Mouse (Mus musculus): Measurements from ENCODE around the gene Btbd2. TPM values are rescaled to one million over a fixed set of nuclear protein-coding genes. Genes with fewer than 3 reads are reported as not detected.

Gene Btbd2
- polyA plus RNA-seq, 1 experiment from 2014 or later, result 33.2 TPM

- no peaks in the 10 kb centered on the region for H3K9me3 ChIP-seq (ENCODE audit: control insufficient read depth, low read length)
- H3K4me1 ChIP-seq (replicated peaks; ENCODE audit: control insufficient read depth, insufficient read depth, low read length), result peaks cover 17% of the 10 kb centered on the region
- no peak overlapping the region for H3K4me2 ChIP-seq (ENCODE audit: low read depth, low read length)
- H3K27me3 ChIP-seq (ENCODE audit: control insufficient read depth, insufficient read depth, low read depth, low read length), result no peaks in the 10 kb centered on the region
- no peaks in the 10 kb centered on the region; the same call in 1 of the 2 replicates for H3K36me3 ChIP-seq (ENCODE audit: control insufficient read depth, insufficient read depth, low read length)
- no peak overlapping the region for H3K27ac ChIP-seq (ENCODE audit: low read length)
- no peak for ATAC-seq (ENCODE audit: low read depth)
- WGBS, result 75% methylated on average over 9 of the region's 9 CpGs
- H3K4me3 ChIP-seq (ENCODE audit: low read length), result no peak overlapping the region
- no peak overlapping the region for H3K9ac ChIP-seq (ENCODE audit: low read length)
These were observed 27.9 kb downstream of the Btbd2 start for GRCm38 (mm10) chr10:80628925-80629324.

DNA sequence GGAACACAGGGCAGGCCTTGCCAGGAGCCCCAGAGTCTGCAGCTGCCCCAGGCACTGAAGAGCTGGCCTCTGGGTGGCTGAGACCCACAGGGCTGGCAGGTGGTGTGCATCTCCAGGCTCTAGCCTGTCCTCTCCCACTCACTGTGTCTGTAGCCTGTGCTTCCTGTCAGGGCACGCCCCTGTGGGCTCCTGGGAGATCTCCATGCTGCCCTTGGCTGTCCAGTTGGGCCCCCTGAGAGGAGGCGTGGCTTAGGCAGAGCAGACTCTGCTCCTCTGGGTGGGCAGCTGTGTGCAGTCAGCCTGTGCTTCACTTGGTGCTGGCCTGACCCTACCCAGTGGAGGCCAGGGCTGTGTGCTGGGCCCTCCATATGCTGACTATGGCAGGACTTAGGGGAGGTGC is 29.2 kb downstream of the Btbd2 start:
- WGBS, result 57% methylated on average over 1 of the region's 2 CpGs
- no peaks in the 10 kb centered on the region for H3K27me3 ChIP-seq (ENCODE audit: control insufficient read depth, insufficient read depth, low read depth, low read length)
- ATAC-seq (ENCODE audit: low read depth), result no peak
- H3K4me2 ChIP-seq (ENCODE audit: low read depth, low read length), result no peak overlapping the region
- no peak overlapping the region for H3K27ac ChIP-seq (ENCODE audit: low read length)
- no peaks in the 10 kb centered on the region; the same call in 1 of the 2 replicates for H3K36me3 ChIP-seq (ENCODE audit: control insufficient read depth, insufficient read depth, low read length)
- H3K4me3 ChIP-seq (ENCODE audit: low read length), result no peak overlapping the region
- peaks cover 25% of the 10 kb centered on the region for H3K4me1 ChIP-seq (replicated peaks; ENCODE audit: control insufficient read depth, insufficient read depth, low read length)
- H3K9me3 ChIP-seq (ENCODE audit: control insufficient read depth, low read length), result no peaks in the 10 kb centered on the region
- H3K9ac ChIP-seq (ENCODE audit: low read length), result peak overlapping the region; percentile 32; the same call in 1 of the 2 replicates

GRCm38 (mm10) chr10:80625764-80626163 is 31.1 kb downstream of the Btbd2 start:
- Histone ChIP-seq H3K9me3 (ENCODE audit: control insufficient read depth, low read length) (no peaks in the 10 kb centered on the region), H3K27me3 (ENCODE audit: control insufficient read depth, insufficient read depth, low read depth, low read length) (no peaks in the 10 kb centered on the region), H3K4me1 (replicated peaks; ENCODE audit: control insufficient read depth, insufficient read depth, low read length) (peaks cover 30% of the 10 kb centered on the region), H3K4me2 (ENCODE audit: low read depth, low read length) (no peak overlapping the region), H3K4me3 (ENCODE audit: low read length) (no peak overlapping the region), H3K9ac (ENCODE audit: low read length) (no peak overlapping the region), H3K27ac (ENCODE audit: low read length) (no peak overlapping the region), H3K36me3 (ENCODE audit: control insufficient read depth, insufficient read depth, low read length) (no peaks in the 10 kb centered on the region; the same call in 1 of the 2 replicates)
- ATAC-seq (ENCODE audit: low read depth), result no peak
- WGBS, result 89% methylated on average over 4 of the region's 4 CpGs

DNA sequence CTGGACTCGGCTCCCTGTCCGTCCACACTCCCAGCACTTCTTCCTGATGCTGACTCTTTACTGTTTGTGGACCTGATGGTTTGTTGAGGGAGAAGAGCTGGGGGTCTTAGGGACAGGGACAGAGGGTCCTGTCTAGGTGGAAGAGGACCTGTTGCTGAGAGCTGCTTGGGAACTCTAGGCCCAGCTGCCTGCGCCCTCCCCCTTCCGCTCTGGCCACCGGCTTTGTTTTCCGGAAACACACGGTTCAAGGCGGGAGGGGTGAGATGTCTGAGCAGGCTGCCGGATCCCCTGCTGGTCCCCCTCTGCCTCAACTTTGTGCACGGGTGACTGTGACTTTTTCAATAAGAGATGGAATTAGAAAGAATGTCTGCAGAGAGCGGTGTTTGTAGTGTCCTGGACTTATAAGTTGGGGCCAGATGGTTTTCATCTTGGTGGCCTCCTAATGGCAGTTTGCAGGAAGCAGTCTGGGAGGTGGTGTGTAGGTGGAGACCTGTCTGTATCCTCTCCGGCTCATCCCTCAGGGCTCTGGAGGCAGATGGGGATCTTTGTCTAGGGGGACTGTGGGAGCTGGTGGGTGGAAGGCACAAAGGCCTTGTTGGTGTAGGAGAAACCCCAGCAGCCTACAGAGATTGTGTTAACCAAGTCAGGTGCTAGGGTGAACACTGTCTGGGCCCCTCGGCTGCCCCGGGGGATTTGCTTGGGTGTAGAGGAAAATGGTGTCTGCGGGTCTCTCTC is 33.2 kb downstream of the Btbd2 start:
- Histone ChIP-seq H3K27ac (ENCODE audit: low read length) (peak overlapping the region; percentile 90), H3K4me2 (ENCODE audit: low read depth, low read length) (peak overlapping the region; percentile 97), H3K36me3 (ENCODE audit: control insufficient read depth, insufficient read depth, low read length) (no peaks in the 10 kb centered on the region; the same call in 1 of the 2 replicates), H3K9ac (ENCODE audit: low read length) (peak overlapping the region; percentile 94), H3K9me3 (ENCODE audit: control insufficient read depth, low read length) (no peaks in the 10 kb centered on the region), H3K4me3 (ENCODE audit: low read length) (peak overlapping the region; percentile 88), H3K27me3 (ENCODE audit: control insufficient read depth, insufficient read depth, low read depth, low read length) (no peaks in the 10 kb centered on the region), H3K4me1 (replicated peaks; ENCODE audit: control insufficient read depth, insufficient read depth, low read length) (peaks cover 30% of the 10 kb centered on the region)
- ATAC-seq (ENCODE audit: low read depth), result no peak
- 7% methylated on average over 15 of the region's 15 CpGs for WGBS

GRCm38 (mm10) chr10:80622661-80623456 is 34.0 kb downstream of the Btbd2 start, which contains the start of gene Csnk1g2:
Gene Csnk1g2, plus strand, starts transcription at chr10:80622838.
- H3K4me1 ChIP-seq (replicated peaks; ENCODE audit: control insufficient read depth, insufficient read depth, low read length), result peaks cover 30% of the 10 kb centered on the region
- no peaks in the 10 kb centered on the region for H3K9me3 ChIP-seq (ENCODE audit: control insufficient read depth, low read length)
- under 1% methylated on average over 47 of the region's 85 CpGs for WGBS
- H3K27me3 ChIP-seq (ENCODE audit: control insufficient read depth, insufficient read depth, low read depth, low read length), result no peaks in the 10 kb centered on the region
- H3K4me3 ChIP-seq (ENCODE audit: low read length), result peak within 1 kb of the TSS; percentile 88
- H3K9ac ChIP-seq (ENCODE audit: low read length), result peak within 1 kb of the TSS; percentile 94
- no peaks in the 10 kb centered on the region; the same call in 1 of the 2 replicates for H3K36me3 ChIP-seq (ENCODE audit: control insufficient read depth, insufficient read depth, low read length)
- H3K27ac ChIP-seq (ENCODE audit: low read length), result peak within 1 kb of the TSS; percentile 97
- peak; percentile 7 for ATAC-seq (ENCODE audit: low read depth)
- peak within 1 kb of the TSS; percentile 97 for H3K4me2 ChIP-seq (ENCODE audit: low read depth, low read length)

DNA sequence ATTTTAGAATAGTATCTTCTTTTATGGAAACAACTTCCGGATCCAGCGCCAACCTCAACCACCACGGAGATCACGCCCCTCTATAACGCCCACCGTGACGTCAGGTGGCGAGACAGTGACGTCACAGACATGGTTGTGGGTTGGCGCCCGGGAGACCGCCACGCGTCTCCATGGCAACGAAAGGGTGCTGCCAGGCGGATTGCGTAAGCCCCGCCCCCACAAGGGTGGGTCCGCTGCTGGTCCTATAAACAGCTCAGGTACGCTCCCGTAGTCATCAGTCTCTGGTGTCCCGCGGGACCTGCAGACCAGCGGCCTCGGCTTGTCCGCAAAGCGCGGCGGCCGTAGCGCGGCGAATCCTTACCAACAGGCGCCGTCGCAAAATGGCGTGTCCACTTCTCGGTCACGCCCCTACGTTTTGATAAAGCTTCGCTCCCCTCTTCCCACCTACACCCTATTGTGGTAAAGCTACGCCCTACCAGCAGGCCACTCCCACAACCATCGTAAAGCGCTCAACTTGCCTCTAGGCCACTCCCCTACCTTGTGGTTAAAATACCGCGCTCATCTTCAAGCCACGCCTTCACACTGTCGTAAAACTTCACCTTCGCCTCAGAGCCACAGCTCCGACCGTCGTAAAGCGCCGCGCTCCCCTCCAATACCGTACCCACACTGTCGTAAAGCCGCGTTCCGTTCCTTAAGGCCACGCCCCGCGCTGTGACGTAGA is 34.8 kb downstream of the Btbd2 start:
- Histone ChIP-seq H3K4me2 (ENCODE audit: low read depth, low read length) (peak overlapping the region; percentile 85), H3K27ac (ENCODE audit: low read length) (peak overlapping the region; percentile 97), H3K9ac (ENCODE audit: low read length) (peak overlapping the region; percentile 65), H3K27me3 (ENCODE audit: control insufficient read depth, insufficient read depth, low read depth, low read length) (no peaks in the 10 kb centered on the region), H3K9me3 (ENCODE audit: control insufficient read depth, low read length) (no peaks in the 10 kb centered on the region), H3K36me3 (ENCODE audit: control insufficient read depth, insufficient read depth, low read length) (no peaks in the 10 kb centered on the region; the same call in 1 of the 2 replicates), H3K4me3 (ENCODE audit: low read length) (peak overlapping the region; percentile 88), H3K4me1 (replicated peaks; ENCODE audit: control insufficient read depth, insufficient read depth, low read length) (peaks cover 24% of the 10 kb centered on the region)
- under 1% methylated on average over 64 of the region's 64 CpGs for WGBS
- peak; percentile 97 for ATAC-seq (ENCODE audit: low read depth)

- ATAC-seq (ENCODE audit: low read depth), result no peak
- Histone ChIP-seq H3K27me3 (ENCODE audit: control insufficient read depth, insufficient read depth, low read depth, low read length) (no peaks in the 10 kb centered on the region), H3K4me3 (ENCODE audit: low read length) (peak overlapping the region; percentile 71), H3K36me3 (ENCODE audit: control insufficient read depth, insufficient read depth, low read length) (no peaks in the 10 kb centered on the region; the same call in 1 of the 2 replicates), H3K9me3 (ENCODE audit: control insufficient read depth, low read length) (no peaks in the 10 kb centered on the region), H3K4me2 (ENCODE audit: low read depth, low read length) (peak overlapping the region; percentile 85), H3K27ac (ENCODE audit: low read length) (peak overlapping the region; percentile 97), H3K4me1 (replicated peaks; ENCODE audit: control insufficient read depth, insufficient read depth, low read length) (peaks cover 24% of the 10 kb centered on the region), H3K9ac (ENCODE audit: low read length) (peak overlapping the region; percentile 65)
- WGBS, result 1% methylated on average over 9 of the region's 9 CpGs
These were observed 35.3 kb downstream of the Btbd2 start for GRCm38 (mm10) chr10:80621690-80621939.

DNA sequence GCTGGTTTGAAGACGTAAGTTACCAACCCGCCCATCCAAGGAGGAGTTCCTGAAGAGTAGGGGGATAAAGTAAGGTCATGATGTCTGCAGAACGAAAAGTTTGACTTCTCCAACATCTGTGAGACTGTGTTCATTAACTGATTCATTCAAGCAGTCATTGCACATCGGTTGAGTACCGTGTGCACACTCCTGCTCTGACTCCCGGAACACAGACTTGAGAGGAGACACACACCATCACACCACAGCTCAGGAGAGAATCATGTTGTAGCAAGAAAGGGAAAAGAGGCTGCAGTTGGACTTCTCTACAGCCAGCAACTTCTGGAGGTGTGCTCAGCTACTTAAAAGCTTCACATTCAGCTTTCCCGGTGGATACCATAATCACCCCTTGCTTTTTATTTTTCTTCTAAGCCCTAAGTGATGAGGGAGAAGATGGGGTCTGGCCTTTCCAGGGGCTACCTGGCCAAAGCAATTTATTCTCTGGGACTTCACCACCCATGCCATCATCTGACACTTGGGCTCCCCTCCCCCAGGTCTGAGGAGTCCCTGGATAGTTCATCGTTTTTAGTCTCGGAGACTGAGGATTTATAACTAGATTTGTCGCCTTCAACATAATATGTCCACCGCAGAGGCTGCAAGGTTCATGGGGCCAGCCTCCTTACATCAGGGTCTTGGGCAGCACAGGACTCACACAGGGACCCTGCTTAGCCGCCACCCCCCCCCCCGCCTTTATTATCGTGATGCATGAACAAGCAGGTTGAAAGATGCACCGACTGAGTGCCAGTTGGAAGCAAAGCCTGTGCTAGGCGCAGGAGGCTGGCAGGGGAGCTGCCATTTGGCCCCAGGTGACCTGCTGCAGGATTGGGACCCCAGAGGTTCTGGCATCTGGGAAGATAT is 35.8 kb downstream of the Btbd2 start:
- Histone ChIP-seq H3K4me3 (ENCODE audit: low read length) (peak overlapping the region; percentile 71), H3K27me3 (ENCODE audit: control insufficient read depth, insufficient read depth, low read depth, low read length) (no peaks in the 10 kb centered on the region), H3K4me1 (replicated peaks; ENCODE audit: control insufficient read depth, insufficient read depth, low read length) (peaks cover 23% of the 10 kb centered on the region), H3K27ac (ENCODE audit: low read length) (peak overlapping the region; percentile 97), H3K4me2 (ENCODE audit: low read depth, low read length) (peak overlapping the region; percentile 85), H3K9ac (ENCODE audit: low read length) (peak overlapping the region; percentile 65), H3K36me3 (ENCODE audit: control insufficient read depth, insufficient read depth, low read length) (no peaks in the 10 kb centered on the region; the same call in 1 of the 2 replicates), H3K9me3 (ENCODE audit: control insufficient read depth, low read length) (no peaks in the 10 kb centered on the region)
- WGBS, result 48% methylated on average over 16 of the region's 16 CpGs
- ATAC-seq (ENCODE audit: low read depth), result no peak

All from lung, embryonic 16.5 days (tissue).